Mouse (Mus musculus): ENCODE results near the gene Mvb12a.
A peak's percentile ranks its signal among the peaks of the same experiment; 100 is the strongest.

Gene Mvb12a

GRCm38 (mm10) chr8:71542632-71543343 lies at the start of gene Mvb12a:
TSS of gene Mvb12a (plus strand) at chr8:71542922.
- peak; percentile 99 for DNase-seq (ENCODE audit: low spot score)

GRCm38 (mm10) chr8:71495039-71495438 lies 47.7 kb upstream of the Mvb12a start:
- peak; percentile 98 for DNase-seq (ENCODE audit: low spot score)

DNA sequence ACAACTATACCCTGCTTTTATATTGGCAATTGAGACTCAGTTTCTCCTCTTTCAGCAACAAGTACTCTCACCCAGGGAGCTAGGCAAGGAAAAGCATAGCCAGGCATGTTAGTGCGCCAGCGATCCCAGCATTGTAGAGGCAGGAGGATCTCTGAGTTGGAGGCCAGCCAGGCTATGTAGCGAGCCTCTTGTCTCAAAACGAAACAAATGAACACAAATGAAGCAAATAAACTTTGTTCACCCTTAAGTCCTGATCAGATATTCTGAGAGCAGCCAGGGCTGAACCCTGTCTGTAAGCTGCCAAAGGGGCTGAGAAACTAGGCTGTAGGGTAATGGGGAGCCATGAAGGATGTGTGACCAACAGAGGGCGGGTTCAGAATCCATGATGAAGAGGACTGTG lies 46.9 kb upstream of the Mvb12a start:
- peak; percentile 91 for DNase-seq (ENCODE audit: low spot score)

DNA sequence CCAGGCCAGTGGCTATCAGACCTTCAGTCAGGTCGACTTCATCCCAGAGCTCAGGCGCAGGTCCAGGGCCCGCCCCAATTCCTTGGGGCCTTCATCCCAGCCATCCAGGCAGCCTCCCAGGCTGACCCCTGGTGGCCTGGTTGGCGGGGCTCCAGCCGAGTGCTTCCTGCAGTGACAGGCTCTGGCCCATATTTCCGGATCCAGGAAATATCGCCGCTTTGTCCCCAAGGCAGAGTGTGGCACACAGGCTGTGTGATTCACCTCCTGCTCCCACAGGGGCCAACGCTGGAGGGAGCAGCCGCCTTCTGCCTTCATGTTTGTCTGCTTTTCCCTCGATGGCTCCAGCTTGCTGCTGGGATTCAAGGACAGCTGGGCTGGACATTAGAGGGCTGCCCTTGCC lies 46.2 kb upstream of the Mvb12a start:
- DNase-seq (ENCODE audit: low spot score) = peak; percentile 97

DNA sequence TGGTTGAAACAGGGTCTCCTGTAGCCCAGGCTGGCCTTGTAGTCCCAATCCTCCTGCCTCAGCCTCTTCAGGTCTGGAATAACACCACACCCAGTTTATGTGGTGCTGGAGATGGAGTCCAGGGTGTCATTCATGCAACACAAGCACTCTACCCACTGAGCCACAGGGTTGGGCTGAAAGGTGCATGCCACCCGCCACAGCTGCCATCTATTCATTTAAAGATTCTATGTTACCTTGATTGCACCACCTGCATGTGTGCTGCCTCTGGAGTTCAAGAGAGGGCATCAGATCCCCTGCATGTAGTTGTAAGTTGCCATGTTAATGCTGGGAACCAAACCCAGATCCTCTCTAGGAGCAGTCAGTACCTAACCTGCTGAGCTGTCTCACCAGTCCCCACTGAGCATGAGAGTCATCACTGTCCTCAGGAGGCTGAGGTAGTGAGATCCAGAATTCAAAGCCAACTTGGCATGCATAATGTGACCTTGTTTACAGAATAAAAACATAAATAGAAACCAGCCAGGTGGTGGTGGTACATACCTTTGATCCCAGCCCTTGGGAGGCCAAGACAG lies 45.6 kb upstream of the Mvb12a start:
- no peak for DNase-seq (ENCODE audit: low spot score)

DNA sequence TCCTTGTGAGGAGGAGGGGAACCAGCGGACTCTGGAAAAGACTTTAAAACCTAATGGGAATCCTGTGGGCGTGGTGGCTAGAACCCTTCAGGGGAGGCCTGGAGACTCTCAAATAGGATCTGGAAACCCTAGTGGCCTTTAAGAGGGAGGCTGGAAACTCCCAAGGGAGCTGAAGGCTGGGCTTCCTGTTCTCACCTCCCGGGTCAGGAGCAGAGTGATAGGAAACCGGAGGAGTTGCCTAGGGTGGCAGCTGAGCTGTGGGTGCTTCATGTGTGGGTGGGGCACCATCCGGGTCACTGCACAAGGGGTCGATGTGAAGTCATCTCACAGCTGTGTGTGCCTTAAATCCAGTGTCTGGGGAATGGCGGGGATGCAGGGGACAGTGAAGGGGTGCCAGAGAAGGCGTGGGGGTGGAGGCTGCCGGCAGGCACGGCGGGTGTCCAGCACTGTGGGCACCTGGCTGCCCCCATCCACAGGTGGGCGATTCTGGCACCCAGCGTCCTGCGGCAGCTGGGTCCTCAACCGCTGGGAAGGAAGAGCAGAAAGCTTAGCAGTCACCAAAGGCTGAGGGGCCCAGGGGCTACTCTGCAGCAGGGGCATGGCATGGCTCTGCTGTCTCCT lies 44.7 kb upstream of the Mvb12a start:
- no peak for DNase-seq (ENCODE audit: low spot score)

DNA sequence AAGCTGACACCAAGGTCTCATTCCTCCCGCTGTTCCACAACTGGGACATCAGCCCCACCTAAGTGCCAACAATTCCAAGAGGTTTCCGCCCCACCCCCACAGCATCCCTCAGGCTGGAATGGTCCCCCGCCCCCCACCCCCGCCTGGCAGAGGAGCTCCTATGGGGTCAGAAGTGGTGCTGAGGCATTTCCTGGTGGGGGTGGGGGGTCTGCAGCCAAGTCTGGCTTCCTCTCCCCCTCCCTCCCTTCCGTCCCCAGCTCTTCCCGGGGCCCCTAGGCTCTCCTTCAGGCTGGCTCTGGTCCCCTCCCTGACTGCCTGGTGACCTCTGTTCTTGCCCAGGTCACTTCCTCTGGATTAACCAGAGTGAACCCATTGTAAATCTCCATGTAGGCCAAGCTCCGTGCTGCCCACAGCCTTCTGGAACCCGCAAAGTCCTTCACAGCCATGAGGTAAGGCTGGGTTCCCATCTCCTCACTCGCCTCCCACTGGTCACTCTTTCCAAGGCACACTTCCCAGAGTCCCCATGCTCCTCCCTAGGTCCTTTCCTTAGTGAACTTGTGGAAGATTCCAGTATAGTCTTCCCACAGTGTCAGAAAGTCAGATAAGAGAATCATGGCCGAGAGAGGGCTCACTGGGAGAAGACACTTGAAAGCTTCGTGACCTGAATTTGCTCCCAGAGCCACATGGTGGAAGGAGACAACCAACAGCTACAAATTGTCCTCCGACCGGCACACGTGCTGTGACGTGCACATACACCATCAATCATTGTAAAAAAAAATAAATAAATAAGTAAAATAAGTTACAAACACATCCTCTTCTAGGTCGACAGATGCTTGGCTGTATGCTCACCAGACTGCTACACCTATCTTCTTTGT lies 43.7 kb upstream of the Mvb12a start:
- DNase-seq (ENCODE audit: low spot score) = no peak

- no peak for DNase-seq (ENCODE audit: low spot score)
Observed at GRCm38 (mm10) chr8:71504349-71504748, 38.4 kb upstream of the Mvb12a start.

- no peak for DNase-seq (ENCODE audit: low spot score)
Observed at GRCm38 (mm10) chr8:71505326-71505725, 37.4 kb upstream of the Mvb12a start.

DNA sequence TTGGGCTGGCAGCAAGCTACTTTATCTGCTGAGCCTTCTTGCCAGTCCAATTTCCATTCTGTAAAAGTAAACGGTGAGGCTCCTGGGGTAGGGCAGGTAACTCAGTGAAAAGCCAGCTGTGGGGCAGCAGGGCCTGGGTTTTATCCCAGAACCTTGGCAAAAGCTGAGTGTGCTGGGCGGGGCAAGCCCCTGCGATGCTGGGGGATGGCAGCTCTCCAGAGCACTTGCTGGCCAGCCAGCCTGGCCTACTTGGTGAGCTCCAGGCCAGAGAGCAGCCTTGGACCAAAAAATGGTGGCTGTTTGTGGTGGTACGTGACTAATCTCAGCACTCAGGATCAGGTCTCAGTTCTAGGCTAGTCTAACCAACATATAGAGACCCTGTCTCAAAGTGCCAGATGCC lies 36.7 kb upstream of the Mvb12a start:
- peak; percentile 69 for DNase-seq (ENCODE audit: low spot score)

GRCm38 (mm10) chr8:71507589-71508104 lies 35.1 kb upstream of the Mvb12a start:
- DNase-seq (ENCODE audit: low spot score) = no peak

GRCm38 (mm10) chr8:71509316-71509715 lies 33.4 kb upstream of the Mvb12a start:
- peak; percentile 86 for DNase-seq (ENCODE audit: low spot score)

- DNase-seq (ENCODE audit: low spot score) = no peak
Observed at GRCm38 (mm10) chr8:71511644-71512043, 31.1 kb upstream of the Mvb12a start, which contains the start of gene Plvap. TSS of gene Plvap (minus strand) at chr8:71511752.

GRCm38 (mm10) chr8:71513018-71513754 lies 29.5 kb upstream of the Mvb12a start:
- no peak for DNase-seq (ENCODE audit: low spot score)

DNA sequence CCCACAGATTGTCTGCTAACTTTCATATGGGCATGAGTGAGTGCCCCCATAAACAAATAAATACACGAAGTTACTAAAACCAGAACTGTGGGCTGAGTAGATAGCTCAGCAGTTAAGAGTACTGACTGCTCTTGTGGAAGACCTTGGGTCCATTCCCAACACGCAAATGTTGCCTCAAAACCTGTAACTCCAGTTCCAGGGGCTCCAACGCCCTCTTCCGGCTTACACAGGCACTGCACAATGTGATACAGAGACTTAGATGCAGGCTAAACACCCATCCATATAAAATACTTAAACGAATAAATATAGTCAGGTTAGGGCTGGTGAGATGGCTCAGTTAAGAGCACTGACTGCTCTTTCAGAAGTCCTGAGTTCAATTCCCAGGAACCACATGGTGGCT lies 27.7 kb upstream of the Mvb12a start:
- no peak for DNase-seq (ENCODE audit: low spot score)

GRCm38 (mm10) chr8:71516786-71517185 lies 25.9 kb upstream of the Mvb12a start:
- no peak for DNase-seq (ENCODE audit: low spot score)

DNA sequence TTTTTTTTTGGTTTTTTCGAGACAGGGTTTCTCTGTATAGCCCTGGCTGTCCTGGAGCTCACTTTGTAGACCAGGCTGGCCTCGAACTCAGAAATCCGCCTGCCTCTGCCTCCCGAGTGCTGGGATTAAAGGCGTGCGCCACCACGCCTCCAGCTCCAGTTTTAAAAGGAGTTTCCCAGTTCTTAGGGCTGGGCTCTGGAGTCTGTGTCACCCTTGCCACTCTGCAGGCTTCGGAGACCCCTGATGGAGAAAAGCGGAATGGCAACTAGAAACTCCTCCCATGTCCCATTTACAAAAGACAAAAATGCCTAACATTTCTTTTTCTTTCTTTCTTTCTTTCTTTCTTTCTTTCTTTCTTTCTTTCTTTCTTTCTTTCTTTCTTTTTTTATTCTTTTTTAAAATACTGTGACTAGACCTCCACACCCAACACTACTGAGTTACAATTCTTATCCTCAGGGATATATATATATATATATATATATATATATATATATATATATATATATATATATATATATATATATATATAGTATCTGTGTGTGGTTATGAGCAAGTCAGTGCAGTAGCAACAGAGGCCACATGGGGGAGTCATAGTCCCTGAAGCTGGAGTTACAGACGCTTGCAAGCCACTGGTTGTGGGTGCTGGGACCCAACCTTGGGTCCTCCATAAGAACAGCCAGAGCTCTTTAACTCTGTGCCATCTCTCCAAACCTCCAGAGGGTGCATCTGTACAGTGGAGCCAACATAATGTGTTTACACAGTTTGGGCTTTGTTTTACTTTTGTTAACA lies 23.5 kb upstream of the Mvb12a start:
- peak; percentile 89 for DNase-seq (ENCODE audit: low spot score)

DNA sequence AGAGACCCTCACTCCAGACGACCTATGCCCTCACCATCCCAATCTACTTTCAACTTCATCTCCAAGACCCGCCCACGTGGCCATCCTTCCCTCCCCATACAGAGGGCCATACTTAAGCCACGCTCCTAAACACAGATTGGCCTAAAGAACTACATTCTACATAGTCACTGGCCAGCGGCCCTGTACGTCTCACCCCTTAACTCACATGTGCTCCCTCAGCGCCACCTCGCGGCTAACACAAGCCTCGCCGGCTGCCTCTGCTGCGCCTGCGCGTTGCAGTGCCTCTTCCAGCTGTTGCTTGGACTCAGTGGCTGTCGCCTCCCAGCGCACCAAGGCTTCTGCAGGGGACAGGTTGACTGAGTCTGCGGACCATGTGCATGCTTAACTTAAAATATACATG lies 21.1 kb upstream of the Mvb12a start:
- peak; percentile 97 for DNase-seq (ENCODE audit: low spot score)

GRCm38 (mm10) chr8:71525226-71526050 lies 17.3 kb upstream of the Mvb12a start, which contains the start of gene Ccdc194:
TSS of gene Ccdc194 (minus strand) at chr8:71525711.
- DNase-seq (ENCODE audit: low spot score) = no peak

- no peak for DNase-seq (ENCODE audit: low spot score)
Observed at GRCm38 (mm10) chr8:71526272-71526671, 16.4 kb upstream of the Mvb12a start.

Measured in adipocyte (in vitro differentiated cells).